Mouse (Mus musculus): ENCODE measurements around the gene Itgb3.

DNA sequence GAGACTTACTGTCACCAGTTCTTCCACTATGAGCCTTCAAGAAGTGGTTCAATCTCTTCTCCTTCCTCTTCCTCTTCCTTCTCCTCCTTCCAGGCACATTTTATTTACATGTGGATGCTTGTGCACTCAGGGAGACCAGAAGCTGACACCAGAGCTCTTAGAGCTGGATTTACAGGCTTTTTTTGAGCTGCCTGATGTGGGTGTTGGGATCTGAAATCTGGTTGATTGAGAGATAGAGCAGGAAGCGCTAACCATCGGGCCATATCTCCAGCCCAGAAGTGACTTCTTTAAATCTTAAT lies 25.5 kb upstream of the Itgb3 start:
- TF ChIP-seq POLR2A (IDR thresholded peaks at IDR 0.05; ENCODE audit: control insufficient read depth, extremely low read depth, insufficient read depth, low read length, poor library complexity): no peak
- no peak for TF ChIP-seq CTCF (IDR thresholded peaks at IDR 0.05; ENCODE audit: borderline replicate concordance, control insufficient read depth, extremely low read depth, insufficient read depth, low read length, poor library complexity)

All from thymus, adult 2 months (tissue).